Mouse (Mus musculus) cerebellum, adult 2 months (tissue): ENCODE results near the gene Mast1.

ENCODE experiments used
- CTCF ChIP-seq: fragments of 200-500 bp; IDR thresholded peaks from 2 replicates; pipeline ENCODE4 v1.5.1; 2011; ENCODE audit warnings: low read depth, mild to moderate bottlenecking, control low read depth, low read length, moderate library complexity, borderline replicate concordance; ENCODE audit not compliant: insufficient read depth
- POLR2A ChIP-seq: fragments of 200-500 bp; IDR thresholded peaks from 2 replicates; pipeline ENCODE4 v1.6.1; 2011; ENCODE audit warnings: low read length, control low read depth, borderline replicate concordance; ENCODE audit not compliant: insufficient read depth

- TF ChIP-seq CTCF (no peak), POLR2A (no peak)
Observed at GRCm38 (mm10) chr8:84967532-84968304, 30.6 kb upstream of the Mast1 start.
